ENCODE assay signal across 21 mouse cellular contexts in the genomic region with DNA sequence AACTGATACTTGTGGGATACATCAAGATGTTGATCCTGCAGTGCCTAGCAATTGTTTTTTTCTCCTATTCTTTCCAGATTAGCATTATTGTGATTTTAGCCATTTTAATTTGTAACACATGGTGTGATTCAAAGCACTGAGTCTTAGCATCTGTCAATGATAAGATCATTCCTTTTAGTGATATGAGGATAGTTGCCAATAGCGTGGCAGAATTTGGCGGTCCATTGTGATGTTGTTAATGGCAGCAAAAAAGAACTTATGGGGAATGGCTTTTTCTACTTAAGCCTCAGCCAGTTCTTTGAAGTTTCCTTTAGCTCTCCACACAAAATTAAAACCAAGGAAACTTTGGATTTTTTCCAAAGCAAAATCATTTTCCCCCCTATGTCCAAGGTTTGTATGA. TPM values are rescaled to one million over a fixed set of nuclear protein-coding genes. Genes with fewer than 3 reads are reported as not detected.
DNase-seq lines count a peak whose midpoint lies in the region; ATAC-seq and TF ChIP-seq lines count a peak whose summit lies in the region.
"Had no signal": no experiment of that assay in that cellular context is flagged by ENCODE, and none has a peak within 500 bp of the region (broad histone marks: within the 10 kb centered on the region; RNA-seq: fewer than 3 reads in every experiment).

No protein-coding gene starts in this region.

- no peak for TF ChIP-seq POLR2A in limb, embryonic 14.5 days (IDR thresholded peaks at IDR 0.05; ENCODE audit: borderline replicate concordance, extremely low read depth, insufficient read depth, insufficient read length)

- no peaks in the 10 kb centered on the region for H3K27me3 ChIP-seq in embryonic facial prominence, embryonic 14.5 days (replicated peaks; ENCODE audit: control insufficient read depth, insufficient read depth, low read length)
- H3K27me3 ChIP-seq in embryonic facial prominence, embryonic 10.5 days (replicated peaks; ENCODE audit: low read depth, poor library complexity, severe bottlenecking), result peaks cover 7% of the 10 kb centered on the region
- no peaks in the 10 kb centered on the region for H3K27me3 ChIP-seq in limb, embryonic 14.5 days (ENCODE audit: control insufficient read depth, insufficient read depth, low read length)
- H3K27me3 ChIP-seq in limb, embryonic 10.5 days (ENCODE audit: low read depth, poor library complexity, severe bottlenecking), result no peaks in the 10 kb centered on the region
- H3K27me3 ChIP-seq: CH12.LX had no signal

- no peak for ATAC-seq in embryonic facial prominence, embryonic 14.5 days (ENCODE audit: low read depth)
- no peak for ATAC-seq in limb, embryonic 14.5 days (ENCODE audit: low FRiP score, low read depth)
- ATAC-seq: CD4-positive, CD25-positive, alpha-beta regulatory T cell, adult 4 months; forebrain, embryonic 16.5 days had no signal

- no peaks in the 10 kb centered on the region for H3K9me3 ChIP-seq in embryonic facial prominence, embryonic 14.5 days (ENCODE audit: control insufficient read depth, low read length)
- H3K9me3 ChIP-seq in embryonic facial prominence, embryonic 10.5 days, result no peaks in the 10 kb centered on the region
- H3K9me3 ChIP-seq in limb, embryonic 14.5 days (ENCODE audit: control insufficient read depth, low read length), result no peaks in the 10 kb centered on the region
- no peaks in the 10 kb centered on the region for H3K9me3 ChIP-seq in limb, embryonic 10.5 days (replicated peaks)
- H3K9me3 ChIP-seq: embryonic facial prominence, embryonic 13.5 days; forebrain, embryonic 13.5 days; G1E had no signal

- 76% methylated on average over 2 of the region's 2 CpGs for WGBS in embryonic facial prominence, embryonic 14.5 days
- 92% methylated on average over 2 of the region's 2 CpGs for WGBS in embryonic facial prominence, embryonic 10.5 days
- WGBS in limb, embryonic 14.5 days, result 88% methylated on average over 2 of the region's 2 CpGs
- 99% methylated on average over 2 of the region's 2 CpGs for WGBS in limb, embryonic 10.5 days

- no peaks in the 10 kb centered on the region for H3K36me3 ChIP-seq in embryonic facial prominence, embryonic 14.5 days (ENCODE audit: control insufficient read depth, insufficient read depth, low read length)
- no peaks in the 10 kb centered on the region for H3K36me3 ChIP-seq in embryonic facial prominence, embryonic 10.5 days (replicated peaks)
- no peaks in the 10 kb centered on the region for H3K36me3 ChIP-seq in limb, embryonic 14.5 days (ENCODE audit: control insufficient read depth, insufficient read depth, low read length)
- H3K36me3 ChIP-seq in limb, embryonic 10.5 days, result no peaks in the 10 kb centered on the region
- H3K36me3 ChIP-seq: embryonic facial prominence, embryonic 13.5 days; G1E had no signal

- H3K27ac ChIP-seq in embryonic facial prominence, embryonic 14.5 days (replicated peaks; ENCODE audit: low read depth, low read length), result no peak overlapping the region
- H3K27ac ChIP-seq in embryonic facial prominence, embryonic 10.5 days (replicated peaks), result no peak overlapping the region
- no peak overlapping the region for H3K27ac ChIP-seq in limb, embryonic 14.5 days (replicated peaks; ENCODE audit: low read depth, low read length)
- no peak overlapping the region for H3K27ac ChIP-seq in limb, embryonic 10.5 days
- H3K27ac ChIP-seq: embryonic facial prominence, embryonic 13.5 days; forebrain, embryonic 13.5 days had no signal

- no peak overlapping the region for H3K9ac ChIP-seq in embryonic facial prominence, embryonic 14.5 days (ENCODE audit: low read depth, low read length)
- H3K9ac ChIP-seq in limb, embryonic 14.5 days (ENCODE audit: low read depth, low read length, severe bottlenecking), result no peak overlapping the region
- H3K9ac ChIP-seq: embryonic facial prominence, embryonic 13.5 days; forebrain, embryonic 13.5 days had no signal

- H3K4me2 ChIP-seq in embryonic facial prominence, embryonic 14.5 days (ENCODE audit: low read depth, low read length), result no peak overlapping the region
- H3K4me2 ChIP-seq in limb, embryonic 14.5 days (replicated peaks; ENCODE audit: low read depth, low read length, severe bottlenecking), result no peak overlapping the region
- H3K4me2 ChIP-seq: embryonic facial prominence, embryonic 13.5 days; forebrain, embryonic 13.5 days had no signal

- DNase-seq in embryonic facial prominence, embryonic 14.5 days (ENCODE audit: low spot score), result peak; percentile 32
- no peak for DNase-seq in embryonic facial prominence, embryonic 10.5 days (ENCODE audit: low spot score)
- peak; percentile 16 for DNase-seq in layer of hippocampus, adult 9-10 months (ENCODE audit: low spot score)
- no peak for DNase-seq in layer of hippocampus, postnatal 36 days
- peak; percentile 52 for DNase-seq in limb, embryonic 14.5 days (ENCODE audit: low spot score)
- DNase-seq in limb, embryonic 10.5 days (ENCODE audit: low spot score), result no peak
- DNase-seq: adrenal gland, adult 2 months; adrenal gland, postnatal 10 days; adrenal gland, postnatal 25 days; B cell, adult 2 months; cerebellum, adult 11-12 months; cerebellum, adult 2 months; cerebellum, adult 9-10 months; cerebellum, postnatal 10 days; cerebellum, postnatal 25 days had no signal

- no peaks in the 10 kb centered on the region for H3K4me1 ChIP-seq in embryonic facial prominence, embryonic 14.5 days (ENCODE audit: control insufficient read depth, insufficient read depth, low read length)
- no peaks in the 10 kb centered on the region for H3K4me1 ChIP-seq in embryonic facial prominence, embryonic 10.5 days
- H3K4me1 ChIP-seq in limb, embryonic 14.5 days (ENCODE audit: control insufficient read depth, insufficient read depth, low read length), result no peaks in the 10 kb centered on the region; the same call in 1 of the 2 replicates
- H3K4me1 ChIP-seq in limb, embryonic 10.5 days, result 0 out of 2 replicates have a peak, but pooled peaks cover 3% of the 10 kb centered on the region
- H3K4me1 ChIP-seq: embryonic facial prominence, embryonic 13.5 days; forebrain, embryonic 13.5 days had no signal

- no peak overlapping the region for H3K4me3 ChIP-seq in embryonic facial prominence, embryonic 14.5 days (ENCODE audit: low read depth, low read length)
- no peak overlapping the region for H3K4me3 ChIP-seq in embryonic facial prominence, embryonic 10.5 days
- H3K4me3 ChIP-seq in limb, embryonic 14.5 days (replicated peaks; ENCODE audit: low read length), result no peak overlapping the region
- no peak overlapping the region for H3K4me3 ChIP-seq in limb, embryonic 10.5 days
- H3K4me3 ChIP-seq: embryonic facial prominence, embryonic 13.5 days; forebrain, embryonic 13.5 days had no signal

RNA-seq across cellular contexts. Expression of a gene that starts 18.2 kb away (rescaled TPM):
- polyA plus RNA-seq in embryonic facial prominence, embryonic 14.5 days (2014; fragmentation: Nextera tagmentation; extraction: Ambion mirVana), result 3.5 and 3.9 TPM in 2 replicates
- 7.7 and 8.7 TPM in 2 replicates for polyA plus RNA-seq in embryonic facial prominence, embryonic 10.5 days (2016; fragmentation: Nextera tagmentation; extraction: Ambion mirVana)
- 10 to 100 TPM; 28.2 to 38.6 TPM for total RNA-seq in layer of hippocampus, postnatal 36 days (2021)
- 5.0 and 8.7 TPM in 2 replicates for polyA plus RNA-seq in limb, embryonic 14.5 days (2012; rRNA removed)
- polyA plus RNA-seq in limb, embryonic 14.5 days (2014; fragmentation: Nextera tagmentation; extraction: Ambion mirVana), result 3.9 and 4.6 TPM in 2 replicates
- polyA plus RNA-seq in limb, embryonic 10.5 days (2016; fragmentation: Nextera tagmentation; extraction: Ambion mirVana), result 8.7 and 10.8 TPM in 2 replicates

Comparison
In these comparisons a context has a peak if more than half of its experiments do, and no peak if none do; other contexts are left out.
1. DNase-seq: peak in embryonic facial prominence, embryonic 14.5 days (single experiment), layer of hippocampus, adult 9-10 months (single experiment) and limb, embryonic 14.5 days (single experiment); none in embryonic facial prominence, embryonic 10.5 days (single experiment), layer of hippocampus, postnatal 36 days (0 of 2) and limb, embryonic 10.5 days (single experiment).